ENCODE assay signal across 8 mouse cellular contexts in the genomic region with DNA sequence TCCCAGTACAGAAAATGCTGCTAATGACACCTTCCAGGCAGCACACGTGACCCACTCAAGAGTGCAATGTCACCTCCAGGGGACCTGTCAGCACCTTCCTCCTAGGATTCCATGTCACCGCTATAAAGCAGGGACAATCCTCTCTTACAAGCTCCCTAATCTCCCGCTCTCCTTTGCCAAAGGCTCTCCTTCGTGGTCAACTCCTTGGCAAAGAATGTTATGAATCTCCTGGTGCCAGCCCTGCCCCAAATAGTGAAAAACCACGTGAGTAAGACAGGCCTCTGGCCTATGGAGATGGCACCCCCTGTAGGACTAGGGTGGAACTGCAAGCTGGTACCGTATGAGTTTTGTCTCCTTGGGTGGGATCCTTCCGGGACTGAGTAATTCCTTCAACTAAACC. TPM values are rescaled to one million over a fixed set of nuclear protein-coding genes. Genes with fewer than 3 reads are reported as not detected.
A peak's percentile ranks its signal among the peaks of the same experiment; 100 is the strongest.
DNase-seq lines count a peak whose midpoint lies in the region; ATAC-seq and TF ChIP-seq lines count a peak whose summit lies in the region.

No protein-coding gene starts in this region.

- H3K4me1 ChIP-seq in spleen, adult 2 months (ENCODE audit: control insufficient read depth, insufficient read depth, insufficient read length) = no peaks in the 10 kb centered on the region
- peaks cover 6 to 17% of the 10 kb centered on the region in 2 experiments; a peak in 3 of 4 replicates for H3K4me1 ChIP-seq in heart, embryonic 14.5 days (ENCODE audit: control insufficient read depth in 2 of 2, insufficient read depth in 2 of 2, low read length in 2 of 2)

- H3K27me3 ChIP-seq in spleen, adult 2 months (ENCODE audit: control insufficient read depth, insufficient read depth, low read length) = no peaks in the 10 kb centered on the region
- H3K27me3 ChIP-seq in heart, embryonic 14.5 days (ENCODE audit: control insufficient read depth, insufficient read depth, low read length) = no peaks in the 10 kb centered on the region

- no peaks in the 10 kb centered on the region for H3K36me3 ChIP-seq in spleen, adult 2 months (ENCODE audit: control insufficient read depth, insufficient read depth, low read length)
- H3K36me3 ChIP-seq in heart, embryonic 14.5 days (ENCODE audit: control insufficient read depth, insufficient read depth, low read length) = no peaks in the 10 kb centered on the region

- 63% methylated on average over 7 of the region's 7 CpGs for WGBS in spleen, adult 2 months
- 24% methylated on average over 7 of the region's 7 CpGs for WGBS in heart, embryonic 14.5 days

- H3K27ac ChIP-seq in spleen, adult 2 months (ENCODE audit: insufficient read depth, low read length) = no peak overlapping the region
- peak overlapping the region; percentile 50 to 55; a peak in 2 of 4 replicates for H3K27ac ChIP-seq in heart, embryonic 14.5 days (replicated peaks in 1 of 2; ENCODE audit: control insufficient read depth in 1 of 2, insufficient read depth in 1 of 2, low read depth in 2 of 2, low read length in 2 of 2)

- ATAC-seq in CD4-positive, CD25-positive, alpha-beta regulatory T cell, adult 4 months = no peak
- peak; percentile 62 for ATAC-seq in heart, embryonic 14.5 days (ENCODE audit: insufficient number of reproducible peaks, insufficient read depth, low FRiP score, low read depth)
- ATAC-seq in megakaryocyte progenitor cell, adult 5-6 weeks (replicated peaks; ENCODE audit: poor library complexity) = peak; percentile 81

- H3K9ac ChIP-seq in heart, embryonic 14.5 days (ENCODE audit: low read length) = no peak overlapping the region

- H3K4me3 ChIP-seq in spleen, adult 2 months (ENCODE audit: extremely low read depth, insufficient read depth, insufficient read length) = no peak overlapping the region
- no peak overlapping the region for H3K4me3 ChIP-seq in heart, embryonic 14.5 days (ENCODE audit: control insufficient read depth in 1 of 2, insufficient read depth in 1 of 2, low read depth in 1 of 2, low read length in 2 of 2)

- H3K9me3 ChIP-seq in heart, embryonic 14.5 days (ENCODE audit: control insufficient read depth, low read length) = no peaks in the 10 kb centered on the region

- DNase-seq in CD4-positive, CD25-positive, alpha-beta regulatory T cell, adult 2 months (ENCODE audit: low read depth, low spot score) = peak; percentile 24
- no peak for DNase-seq in spleen, adult 2 months (ENCODE audit: low read depth in 1 of 2, low spot score in 2 of 2)
- DNase-seq in spleen, postnatal 4 days (ENCODE audit: low spot score in 2 of 2) = no peak
- DNase-seq in right cerebral cortex, adult 2 months (ENCODE audit: low spot score in 2 of 2) = no peak
- DNase-seq in layer of hippocampus, postnatal 36 days = no peak

- H3K4me2 ChIP-seq in heart, embryonic 14.5 days (ENCODE audit: low read length) = no peak overlapping the region

- peak; percentile 9; the same call in 1 of the 2 replicates for TF ChIP-seq CTCF in spleen, adult 2 months (IDR thresholded peaks at IDR 0.05; ENCODE audit: extremely low read depth, insufficient read depth, insufficient read length, insufficient replicate concordance)

- no peak for TF ChIP-seq POLR2A in spleen, adult 2 months (IDR thresholded peaks at IDR 0.05; ENCODE audit: low read depth, low read length)

RNA-seq across cellular contexts. Expression of a gene that starts 16.3 kb away (rescaled TPM):
- not detected for polyA plus RNA-seq in CD4-positive, CD25-positive, alpha-beta regulatory T cell, adult 4 months (2017; shearing (Covaris generic))
- not detected in 2 replicates for polyA plus RNA-seq in spleen, adult 2 months (2012; rRNA removed)
- 0.12 and 0.32 TPM in 2 replicates for polyA plus RNA-seq in heart, embryonic 14.5 days (2014; fragmentation: Nextera tagmentation; extraction: Ambion mirVana)
- not detected in 2 replicates for total RNA-seq in megakaryocyte progenitor cell, adult 5-6 weeks (2015)
- not detected in 2 replicates for total RNA-seq in megakaryocyte progenitor cell, adult 5-6 weeks (2017)
- under 1 TPM in 1 of 2 experiments, not detected in 1; 0.12 TPM for total RNA-seq in layer of hippocampus, postnatal 36 days (2021)

RNA-seq across cellular contexts. Expression of a gene that starts 16.6 kb away (rescaled TPM):
- polyA plus RNA-seq in CD4-positive, CD25-positive, alpha-beta regulatory T cell, adult 4 months (2017; shearing (Covaris generic)) = not detected
- 0.06 and 0.08 TPM in 2 replicates for polyA plus RNA-seq in spleen, adult 2 months (2012; rRNA removed)
- 0.28 and 0.35 TPM in 2 replicates for polyA plus RNA-seq in heart, embryonic 14.5 days (2014; fragmentation: Nextera tagmentation; extraction: Ambion mirVana)
- not detected in 2 replicates for total RNA-seq in megakaryocyte progenitor cell, adult 5-6 weeks (2015)
- 0.42 TPM in 1 of 2 replicates, not detected in the other for total RNA-seq in megakaryocyte progenitor cell, adult 5-6 weeks (2017)
- total RNA-seq in layer of hippocampus, postnatal 36 days (2021) = not detected

RNA-seq across cellular contexts. Expression of a gene that starts 44.5 kb away (rescaled TPM):
- polyA plus RNA-seq in CD4-positive, CD25-positive, alpha-beta regulatory T cell, adult 4 months (2017; shearing (Covaris generic)) = not detected
- not detected in 2 replicates for polyA plus RNA-seq in spleen, adult 2 months (2012; rRNA removed)
- not detected in 2 replicates for polyA plus RNA-seq in heart, embryonic 14.5 days (2014; fragmentation: Nextera tagmentation; extraction: Ambion mirVana)
- not detected in 2 replicates for total RNA-seq in megakaryocyte progenitor cell, adult 5-6 weeks (2015)
- not detected in 2 replicates for total RNA-seq in megakaryocyte progenitor cell, adult 5-6 weeks (2017)
- total RNA-seq in layer of hippocampus, postnatal 36 days (2021) = not detected

RNA-seq across cellular contexts. Expression of a gene that starts 50.7 kb away (rescaled TPM):
- polyA plus RNA-seq in CD4-positive, CD25-positive, alpha-beta regulatory T cell, adult 4 months (2017; shearing (Covaris generic)) = not detected
- polyA plus RNA-seq in spleen, adult 2 months (2012; rRNA removed) = not detected in 2 replicates
- polyA plus RNA-seq in heart, embryonic 14.5 days (2014; fragmentation: Nextera tagmentation; extraction: Ambion mirVana) = not detected in 2 replicates
- not detected in 2 replicates for total RNA-seq in megakaryocyte progenitor cell, adult 5-6 weeks (2015)
- not detected in 2 replicates for total RNA-seq in megakaryocyte progenitor cell, adult 5-6 weeks (2017)
- total RNA-seq in layer of hippocampus, postnatal 36 days (2021) = not detected
